In the genomic region with DNA sequence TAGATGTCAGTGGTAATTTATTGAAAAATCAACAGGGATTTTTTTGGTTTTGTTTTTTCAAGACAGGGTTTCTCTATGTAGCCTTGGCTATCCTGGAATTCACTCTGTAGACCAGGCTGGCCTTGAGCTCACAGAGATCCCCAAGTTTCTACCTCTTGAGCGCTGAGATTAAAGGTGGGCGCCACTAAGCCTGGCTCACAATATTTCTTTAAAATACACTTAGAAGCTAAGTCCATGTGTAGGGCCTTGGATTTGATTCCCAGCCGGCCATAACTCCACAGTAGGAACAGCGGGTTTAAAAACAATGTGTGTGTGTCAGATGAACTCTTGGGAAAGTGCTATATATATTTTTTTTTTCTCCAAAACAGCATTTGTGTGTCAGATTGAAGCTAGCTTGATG, we compare ENCODE assay signal across 16 mouse cellular contexts.
"Had no signal": no experiment of that assay in that cellular context is flagged by ENCODE, and none has a peak within 500 bp of the region (broad histone marks: within the 10 kb centered on the region; RNA-seq: fewer than 3 reads in every experiment).

No protein-coding gene starts in this region.

- DNase-seq: retina, postnatal 1 day; right cerebral cortex, adult 18-20 months; right cerebral cortex, postnatal 14 days; right cerebral cortex, postnatal 25 days; right cerebral cortex, postnatal 4 days; spleen, adult 18-20 months; thymus, adult 18-20 months; thymus, adult 2 months; thymus, postnatal 14 days; thymus, postnatal 25 days; thymus, postnatal 36 days; thymus, postnatal 4 days had no signal

- H3K27me3 ChIP-seq: neural tube, embryonic 13.5 days; neural tube, embryonic 15.5 days; stomach, embryonic 15.5 days had no signal

- H3K9ac ChIP-seq: neural tube, embryonic 13.5 days; neural tube, embryonic 15.5 days; stomach, embryonic 15.5 days had no signal

- H3K27ac ChIP-seq: neural tube, embryonic 13.5 days; neural tube, embryonic 15.5 days; stomach, embryonic 15.5 days; stomach, postnatal 0 days had no signal

- H3K9me3 ChIP-seq: neural tube, embryonic 13.5 days; neural tube, embryonic 15.5 days; stomach, embryonic 15.5 days had no signal

- H3K4me3 ChIP-seq: neural tube, embryonic 13.5 days; neural tube, embryonic 15.5 days; stomach, embryonic 15.5 days had no signal

- H3K4me2 ChIP-seq: neural tube, embryonic 13.5 days; neural tube, embryonic 15.5 days; stomach, embryonic 15.5 days had no signal
